Mouse (Mus musculus) intestine, embryonic 16.5 days (tissue): Measurements from ENCODE around the gene Nfe2. TPM values are rescaled to one million over a fixed set of nuclear protein-coding genes. Genes with fewer than 3 reads are reported as not detected.

Experiments
- ATAC-seq: fragments of 200-750 bp; cut with Nextera tagmentation; 2 replicates; pipeline ENCODE4 v1.8.0; 2017; ENCODE audit warnings: moderate TSS enrichment, moderate library complexity
- H3K27ac ChIP-seq: fragments of 300-500 bp; sonication (generic); 2 replicates; pipeline ENCODE4 v1.5.1; 2014; ENCODE audit warnings: mild to moderate bottlenecking, low read length
- H3K27me3 ChIP-seq: fragments of 300-500 bp; sonication (generic); replicated peaks from 2 replicates; pipeline ENCODE4 v1.6.1; 2014; ENCODE audit warnings: low read length, control low read depth, mixed read lengths; ENCODE audit not compliant: control insufficient read depth, insufficient read depth
- H3K36me3 ChIP-seq: fragments of 300-500 bp; sonication (generic); 2 replicates; pipeline ENCODE4 v1.6.1; 2014; ENCODE audit warnings: low read length, control low read depth; ENCODE audit not compliant: control insufficient read depth, insufficient read depth
- H3K4me1 ChIP-seq: fragments of 300-500 bp; sonication (generic); 2 replicates; pipeline ENCODE4 v1.6.1; 2014; ENCODE audit warnings: low read length, control low read depth, mixed read lengths; ENCODE audit not compliant: control insufficient read depth, insufficient read depth
- H3K4me2 ChIP-seq: fragments of 300-500 bp; sonication (generic); 2 replicates; pipeline ENCODE4 v1.6.1; 2014; ENCODE audit warnings: low read depth, low read length, control low read depth
- H3K4me3 ChIP-seq: fragments of 300-500 bp; sonication (generic); 2 replicates; pipeline ENCODE4 v1.5.1; 2014; ENCODE audit warnings: mild to moderate bottlenecking, low read length
- H3K9ac ChIP-seq: fragments of 300-500 bp; sonication (generic); 2 replicates; pipeline ENCODE4 v1.6.1; 2014; ENCODE audit warnings: low read depth, low read length
- H3K9me3 ChIP-seq: fragments of 300-500 bp; sonication (generic); 2 replicates; pipeline ENCODE4 v1.6.1; 2016; ENCODE audit warnings: low read length, control low read depth; ENCODE audit not compliant: control insufficient read depth
- WGBS: fragments of 180-500 bp; shearing (Covaris S2); extraction: QIAGEN DNeasy Blood & Tissue Kit; methylation state at CpG from one replicate; pipeline ENCODE4 v1.1.7; 2014; 5-methylcytosine and 5-hydroxymethylcytosine counted together
- polyA plus RNA-seq: library from polyadenylated mRNA; unstranded; fragments of >200 nt; fragmentation: Nextera tagmentation; extraction: Ambion mirVana; gene quantifications from 2 replicates; pipeline ENCODE4 v1.2.1, GENCODE M21; 2015

The Nfe2 gene
- polyA plus RNA-seq, 1 experiment from 2014 or later, result 5.2 TPM

- H3K9ac ChIP-seq, result no peak overlapping the region
- H3K27ac ChIP-seq, result no peak overlapping the region
- peaks cover 24% of the 10 kb centered on the region for H3K36me3 ChIP-seq
- no peak overlapping the region for H3K4me2 ChIP-seq
- no peak overlapping the region for H3K4me3 ChIP-seq
- peaks cover 8% of the 10 kb centered on the region for H3K4me1 ChIP-seq
- H3K9me3 ChIP-seq, result no peaks in the 10 kb centered on the region
- no peaks in the 10 kb centered on the region for H3K27me3 ChIP-seq
- ATAC-seq, result no peak
- 78% methylated on average over 2 of the region's 2 CpGs for WGBS
Measured at GRCm38 (mm10) chr15:103294649-103295048, 36.4 kb upstream of the Nfe2 start.

DNA sequence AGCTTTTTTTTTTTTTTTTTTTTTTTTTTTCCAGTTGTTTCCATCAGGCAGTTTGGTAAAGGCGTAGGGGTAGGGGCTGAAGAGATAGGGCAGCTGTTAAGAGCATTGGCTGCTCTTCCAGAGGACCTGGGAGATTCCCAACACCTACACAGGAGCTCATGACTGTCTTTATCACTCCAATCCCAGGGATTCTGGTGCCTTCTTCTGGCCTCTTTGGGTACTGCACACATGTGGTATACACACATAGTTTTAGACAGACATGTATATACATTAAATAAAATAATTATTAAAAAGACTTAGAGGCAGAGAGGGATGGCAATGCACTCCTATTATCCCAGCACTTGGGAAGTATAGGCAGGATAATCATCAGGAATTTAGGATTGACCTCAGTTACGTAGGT is 35.2 kb upstream of the Nfe2 start:
- ATAC-seq, result no peak
- Histone ChIP-seq H3K4me1 (peaks cover 6% of the 10 kb centered on the region; the same call in 1 of the 2 replicates), H3K27me3 (no peaks in the 10 kb centered on the region), H3K27ac (no peak overlapping the region), H3K4me3 (no peak overlapping the region), H3K9ac (no peak overlapping the region), H3K4me2 (no peak overlapping the region), H3K36me3 (peaks cover 24% of the 10 kb centered on the region), H3K9me3 (no peaks in the 10 kb centered on the region)
- WGBS, result 93% methylated on average over 2 of the region's 2 CpGs

- Histone ChIP-seq H3K9ac (no peak overlapping the region), H3K27me3 (no peaks in the 10 kb centered on the region), H3K36me3 (peaks cover 23% of the 10 kb centered on the region), H3K4me1 (peaks cover 6% of the 10 kb centered on the region; the same call in 1 of the 2 replicates), H3K4me3 (no peak overlapping the region), H3K9me3 (no peaks in the 10 kb centered on the region), H3K27ac (no peak overlapping the region), H3K4me2 (no peak overlapping the region)
- ATAC-seq, result no peak
- WGBS, result 89% methylated on average over 4 of the region's 4 CpGs
Measured at GRCm38 (mm10) chr15:103292673-103293345, 34.6 kb upstream of the Nfe2 start.

- ATAC-seq, result no peak
- H3K4me2 ChIP-seq, result no peak overlapping the region
- no peak overlapping the region for H3K4me3 ChIP-seq
- H3K27ac ChIP-seq, result no peak overlapping the region
- H3K27me3 ChIP-seq, result no peaks in the 10 kb centered on the region
- H3K36me3 ChIP-seq, result peaks cover 19% of the 10 kb centered on the region
- no peaks in the 10 kb centered on the region for H3K9me3 ChIP-seq
- no peak overlapping the region for H3K9ac ChIP-seq
- H3K4me1 ChIP-seq, result peaks cover 6% of the 10 kb centered on the region; the same call in 1 of the 2 replicates
- WGBS, result 80% methylated on average over 9 of the region's 9 CpGs
Measured at GRCm38 (mm10) chr15:103290843-103291242, 32.6 kb upstream of the Nfe2 start.

DNA sequence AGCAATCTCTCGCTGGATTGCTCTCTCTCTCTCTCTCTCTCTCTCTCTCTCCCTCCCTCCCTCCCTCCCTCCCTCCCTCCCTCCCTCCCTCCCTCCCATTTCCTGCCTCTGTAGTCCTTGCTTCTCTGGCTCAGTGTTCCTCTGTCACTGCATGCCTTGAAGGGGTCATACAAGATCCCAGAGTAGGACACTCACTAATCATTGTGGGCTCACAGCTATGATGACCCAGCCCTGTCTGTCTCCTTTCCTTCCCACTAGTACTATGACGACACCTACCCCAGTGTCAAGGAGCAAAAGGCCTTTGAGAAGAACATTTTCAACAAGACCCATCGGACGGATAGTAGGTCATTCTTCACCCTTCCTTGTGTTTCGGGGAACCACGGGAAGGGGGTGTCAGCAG is 32.2 kb upstream of the Nfe2 start:
- ATAC-seq, result no peak
- no peaks in the 10 kb centered on the region for H3K27me3 ChIP-seq
- H3K27ac ChIP-seq, result no peak overlapping the region
- H3K4me3 ChIP-seq, result no peak overlapping the region
- peaks cover 10% of the 10 kb centered on the region; the same call in 1 of the 2 replicates for H3K4me1 ChIP-seq
- WGBS, result 62% methylated on average over 6 of the region's 6 CpGs
- no peak overlapping the region for H3K9ac ChIP-seq
- H3K4me2 ChIP-seq, result no peak overlapping the region
- no peaks in the 10 kb centered on the region for H3K9me3 ChIP-seq
- peaks cover 19% of the 10 kb centered on the region for H3K36me3 ChIP-seq

- 45% methylated on average over 5 of the region's 5 CpGs for WGBS
- H3K9ac ChIP-seq, result no peak overlapping the region
- H3K36me3 ChIP-seq, result peaks cover 19% of the 10 kb centered on the region
- no peaks in the 10 kb centered on the region for H3K9me3 ChIP-seq
- H3K4me3 ChIP-seq, result no peak overlapping the region
- H3K27me3 ChIP-seq, result no peaks in the 10 kb centered on the region
- peaks cover 13% of the 10 kb centered on the region; the same call in 1 of the 2 replicates for H3K4me1 ChIP-seq
- ATAC-seq, result no peak
- H3K4me2 ChIP-seq, result no peak overlapping the region
- H3K27ac ChIP-seq, result no peak overlapping the region
Measured at GRCm38 (mm10) chr15:103289600-103289999, 31.4 kb upstream of the Nfe2 start.

DNA sequence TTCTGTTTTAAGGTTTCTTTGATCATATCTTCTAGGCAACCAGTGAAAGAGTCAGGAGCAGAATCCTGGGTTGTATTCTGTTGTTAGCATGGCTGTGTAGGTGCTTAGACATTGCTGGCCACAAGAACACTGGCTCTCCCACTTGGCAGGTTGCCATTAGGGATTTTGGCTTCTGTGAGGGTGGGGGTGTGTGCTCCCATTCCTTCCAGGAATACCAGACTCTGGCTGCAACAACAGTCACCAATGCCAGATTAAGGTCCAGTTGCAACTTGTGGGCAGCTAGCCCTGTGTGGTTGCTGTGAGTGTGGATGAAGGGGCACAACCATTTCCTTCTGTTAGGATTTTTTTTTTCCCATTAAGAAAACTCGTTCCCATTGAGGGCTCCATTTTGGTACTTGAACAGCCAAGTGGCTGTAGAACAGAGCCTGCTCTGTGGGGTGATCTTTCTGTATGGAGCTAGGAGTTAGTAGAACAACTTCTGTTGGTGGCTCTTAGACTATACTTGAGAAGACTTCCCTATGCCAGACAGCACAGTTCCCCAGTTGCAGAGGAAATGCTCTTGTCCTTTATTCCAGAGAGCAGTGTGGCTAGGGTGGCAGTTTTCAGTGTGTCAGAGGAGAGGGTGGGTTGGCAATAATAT is 27.7 kb upstream of the Nfe2 start:
- no peak overlapping the region for H3K9ac ChIP-seq
- H3K4me3 ChIP-seq, result no peak overlapping the region
- 69% methylated on average over 1 of the region's 1 CpGs for WGBS
- peaks cover 13% of the 10 kb centered on the region; the same call in 1 of the 2 replicates for H3K4me1 ChIP-seq
- no peaks in the 10 kb centered on the region for H3K9me3 ChIP-seq
- H3K27me3 ChIP-seq, result no peaks in the 10 kb centered on the region
- H3K4me2 ChIP-seq, result no peak overlapping the region
- no peak for ATAC-seq
- H3K27ac ChIP-seq, result no peak overlapping the region
- peaks cover 2% of the 10 kb centered on the region; the same call in 1 of the 2 replicates for H3K36me3 ChIP-seq

DNA sequence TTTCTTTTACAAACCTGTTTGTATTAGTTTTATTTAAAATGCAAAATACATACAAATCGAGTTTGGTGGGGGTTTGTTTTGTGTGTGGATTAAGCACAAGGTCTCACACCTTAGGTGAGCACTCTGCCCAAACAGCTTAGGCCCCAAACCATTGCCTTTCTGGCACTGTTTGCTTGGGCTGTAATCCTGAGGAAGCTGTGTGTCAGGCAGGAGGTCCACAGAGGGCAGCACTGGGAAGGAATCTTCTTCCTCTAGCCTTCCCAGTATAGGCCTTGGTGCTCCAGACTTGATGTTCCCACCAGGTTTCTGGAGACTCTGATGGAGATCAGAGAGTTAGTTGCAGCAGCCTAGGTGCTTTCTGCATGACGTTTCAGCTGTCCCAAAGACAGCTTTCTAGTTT is 26.4 kb upstream of the Nfe2 start:
- Histone ChIP-seq H3K4me2 (no peak overlapping the region), H3K9ac (no peak overlapping the region), H3K27ac (no peak overlapping the region), H3K4me3 (no peak overlapping the region), H3K27me3 (no peaks in the 10 kb centered on the region), H3K9me3 (no peaks in the 10 kb centered on the region), H3K36me3 (no peaks in the 10 kb centered on the region; the same call in 1 of the 2 replicates), H3K4me1 (peaks cover 12% of the 10 kb centered on the region; the same call in 1 of the 2 replicates)
- ATAC-seq, result no peak
- 34% methylated on average over 2 of the region's 2 CpGs for WGBS

- no peak overlapping the region for H3K9ac ChIP-seq
- H3K4me3 ChIP-seq, result no peak overlapping the region
- H3K36me3 ChIP-seq, result no peaks in the 10 kb centered on the region; the same call in 1 of the 2 replicates
- ATAC-seq, result no peak
- H3K27me3 ChIP-seq, result no peaks in the 10 kb centered on the region
- H3K9me3 ChIP-seq, result no peaks in the 10 kb centered on the region
- H3K4me2 ChIP-seq, result no peak overlapping the region
- 64% methylated on average over 3 of the region's 3 CpGs for WGBS
- no peak overlapping the region for H3K27ac ChIP-seq
- H3K4me1 ChIP-seq, result peaks cover 10% of the 10 kb centered on the region; the same call in 1 of the 2 replicates
Measured at GRCm38 (mm10) chr15:103284066-103284465, 25.9 kb upstream of the Nfe2 start.
